Mouse (Mus musculus): Measurements from ENCODE around the gene Gnas. TPM values are rescaled to one million over a fixed set of nuclear protein-coding genes. Genes with fewer than 3 reads are reported as not detected.
A peak's percentile ranks its signal among the peaks of the same experiment; 100 is the strongest.

Gene Gnas
- polyA plus RNA-seq, 1 experiment from 2014 or later = 402 TPM

- H3K27me3 ChIP-seq (replicated peaks; ENCODE audit: control insufficient read depth, insufficient read depth, low read length) = no peaks in the 10 kb centered on the region
- H3K36me3 ChIP-seq (ENCODE audit: control insufficient read depth, insufficient read depth, low read length) = no peaks in the 10 kb centered on the region
- no peak overlapping the region for H3K4me3 ChIP-seq (ENCODE audit: low read length)
- no peaks in the 10 kb centered on the region for H3K4me1 ChIP-seq (ENCODE audit: control insufficient read depth, insufficient read depth, low read length)
- no peak overlapping the region for H3K27ac ChIP-seq (ENCODE audit: low read length)
- no peak overlapping the region for H3K4me2 ChIP-seq (ENCODE audit: low read depth, low read length)
- WGBS = 75% methylated on average over 4 of the region's 4 CpGs
- no peak for ATAC-seq
- no peak overlapping the region for H3K9ac ChIP-seq (ENCODE audit: low read depth, low read length)
- no peaks in the 10 kb centered on the region for H3K9me3 ChIP-seq (ENCODE audit: control insufficient read depth, low read length)
Measured at GRCm38 (mm10) chr2:174359656-174360055, 75.5 kb downstream of the Gnas start.

DNA sequence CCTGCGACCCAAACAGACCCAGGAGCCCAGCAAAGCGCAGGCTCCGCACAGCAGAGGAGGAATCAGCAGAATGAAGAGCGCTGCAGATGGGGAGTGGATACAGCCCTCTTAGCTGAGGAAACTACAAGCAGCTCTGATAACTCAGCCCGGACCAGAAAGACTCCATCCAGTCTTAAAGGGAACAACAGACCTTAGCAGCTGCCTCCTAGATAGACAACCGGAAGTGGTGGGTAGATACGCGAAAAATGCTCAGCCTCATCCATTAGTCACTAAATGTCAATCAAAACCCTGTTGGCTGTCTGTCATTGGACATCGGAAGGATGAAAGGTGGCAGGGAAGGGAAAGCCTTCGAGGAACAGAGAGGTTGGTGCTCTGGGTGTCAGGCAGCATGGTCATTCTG is 82.5 kb downstream of the Gnas start:
- no peak for ATAC-seq
- Histone ChIP-seq H3K9ac (ENCODE audit: low read depth, low read length) (no peak overlapping the region), H3K9me3 (ENCODE audit: control insufficient read depth, low read length) (no peaks in the 10 kb centered on the region), H3K36me3 (ENCODE audit: control insufficient read depth, insufficient read depth, low read length) (no peaks in the 10 kb centered on the region), H3K4me2 (ENCODE audit: low read depth, low read length) (no peak overlapping the region), H3K27ac (ENCODE audit: low read length) (no peak overlapping the region), H3K27me3 (replicated peaks; ENCODE audit: control insufficient read depth, insufficient read depth, low read length) (no peaks in the 10 kb centered on the region), H3K4me1 (ENCODE audit: control insufficient read depth, insufficient read depth, low read length) (no peaks in the 10 kb centered on the region), H3K4me3 (ENCODE audit: low read length) (no peak overlapping the region)
- 86% methylated on average over 10 of the region's 10 CpGs for WGBS

GRCm38 (mm10) chr2:174381021-174381420 is 96.9 kb downstream of the Gnas start:
- Histone ChIP-seq H3K4me3 (ENCODE audit: low read length) (no peak overlapping the region), H3K27ac (ENCODE audit: low read length) (no peak overlapping the region), H3K9me3 (ENCODE audit: control insufficient read depth, low read length) (no peaks in the 10 kb centered on the region), H3K4me2 (ENCODE audit: low read depth, low read length) (no peak overlapping the region), H3K36me3 (ENCODE audit: control insufficient read depth, insufficient read depth, low read length) (no peaks in the 10 kb centered on the region), H3K4me1 (ENCODE audit: control insufficient read depth, insufficient read depth, low read length) (no peaks in the 10 kb centered on the region), H3K27me3 (replicated peaks; ENCODE audit: control insufficient read depth, insufficient read depth, low read length) (no peaks in the 10 kb centered on the region), H3K9ac (ENCODE audit: low read depth, low read length) (no peak overlapping the region)
- 89% methylated on average over 9 of the region's 9 CpGs for WGBS
- no peak for ATAC-seq

DNA sequence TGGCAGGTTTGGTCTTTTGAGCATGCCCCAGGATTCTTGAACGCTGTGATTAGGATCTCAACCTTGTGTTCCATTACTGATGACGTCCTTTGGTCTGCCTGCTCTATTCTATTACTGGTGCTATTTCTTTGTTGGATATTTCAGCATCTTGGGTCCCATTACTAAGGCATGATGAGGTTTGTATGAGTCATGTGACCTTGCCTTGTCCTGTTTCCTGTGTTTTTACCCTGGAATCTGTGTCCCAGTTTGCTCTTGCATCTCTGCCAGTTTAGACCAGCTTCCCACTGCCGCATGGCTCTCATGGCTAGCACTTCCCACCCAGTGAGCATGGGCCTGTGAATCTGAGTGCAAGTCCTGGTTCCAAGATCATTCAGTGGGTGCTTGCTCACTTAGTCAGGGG is 107.8 kb downstream of the Gnas start:
- no peak overlapping the region for H3K4me2 ChIP-seq (ENCODE audit: low read depth, low read length)
- H3K36me3 ChIP-seq (ENCODE audit: control insufficient read depth, insufficient read depth, low read length) = no peaks in the 10 kb centered on the region
- no peaks in the 10 kb centered on the region for H3K27me3 ChIP-seq (replicated peaks; ENCODE audit: control insufficient read depth, insufficient read depth, low read length)
- no peaks in the 10 kb centered on the region for H3K9me3 ChIP-seq (ENCODE audit: control insufficient read depth, low read length)
- no peak overlapping the region for H3K9ac ChIP-seq (ENCODE audit: low read depth, low read length)
- no peak for ATAC-seq
- H3K4me1 ChIP-seq (ENCODE audit: control insufficient read depth, insufficient read depth, low read length) = no peaks in the 10 kb centered on the region
- no peak overlapping the region for H3K4me3 ChIP-seq (ENCODE audit: low read length)
- no peak overlapping the region for H3K27ac ChIP-seq (ENCODE audit: low read length)
- WGBS = 90% methylated on average over 3 of the region's 3 CpGs

DNA sequence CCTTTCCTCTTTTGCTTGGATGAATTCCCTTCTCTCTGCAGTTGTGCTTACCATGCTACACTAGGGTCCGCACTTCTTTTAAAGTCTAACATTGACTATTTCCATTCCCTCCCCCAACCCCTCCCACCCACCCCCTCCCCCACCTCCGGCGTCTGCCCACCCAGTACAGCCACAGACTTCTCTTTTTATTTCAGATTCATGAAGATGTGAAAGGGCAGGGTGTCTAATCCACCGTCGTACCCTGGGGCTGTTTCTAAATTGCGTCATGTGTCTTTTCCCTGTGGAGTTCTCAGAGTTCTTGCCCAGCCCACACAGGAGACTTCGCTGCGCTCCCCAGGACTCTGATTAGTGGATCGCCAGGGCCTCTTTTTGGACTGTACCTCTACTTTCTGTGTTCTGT is 108.4 kb downstream of the Gnas start:
- no peak for ATAC-seq
- Histone ChIP-seq H3K4me3 (ENCODE audit: low read length) (no peak overlapping the region), H3K9ac (ENCODE audit: low read depth, low read length) (no peak overlapping the region), H3K4me2 (ENCODE audit: low read depth, low read length) (no peak overlapping the region), H3K36me3 (ENCODE audit: control insufficient read depth, insufficient read depth, low read length) (no peaks in the 10 kb centered on the region), H3K27me3 (replicated peaks; ENCODE audit: control insufficient read depth, insufficient read depth, low read length) (no peaks in the 10 kb centered on the region), H3K27ac (ENCODE audit: low read length) (no peak overlapping the region), H3K9me3 (ENCODE audit: control insufficient read depth, low read length) (no peaks in the 10 kb centered on the region), H3K4me1 (ENCODE audit: control insufficient read depth, insufficient read depth, low read length) (no peaks in the 10 kb centered on the region)
- 73% methylated on average over 9 of the region's 9 CpGs for WGBS

DNA sequence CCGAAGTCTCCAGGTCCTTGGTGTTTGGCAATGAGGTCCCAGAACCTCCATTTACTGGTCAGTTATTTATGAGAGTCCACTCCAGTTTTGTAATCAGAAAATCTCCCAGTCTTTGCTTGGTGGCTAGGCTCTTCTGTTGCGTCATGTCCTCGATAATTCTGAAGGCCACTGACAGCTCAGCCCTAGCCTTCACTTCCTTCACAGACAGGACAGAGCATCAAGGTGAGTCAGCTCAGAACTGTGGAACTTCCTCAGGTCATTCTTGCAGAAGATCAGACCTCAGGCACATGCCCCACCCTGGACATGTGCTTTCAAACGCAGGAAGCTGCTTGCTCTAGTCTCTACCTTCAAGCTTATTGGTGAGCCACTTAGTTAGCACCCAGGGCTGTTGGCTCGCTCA is 109.3 kb downstream of the Gnas start:
- H3K9me3 ChIP-seq (ENCODE audit: control insufficient read depth, low read length) = no peaks in the 10 kb centered on the region
- no peak for ATAC-seq
- H3K9ac ChIP-seq (ENCODE audit: low read depth, low read length) = no peak overlapping the region
- H3K36me3 ChIP-seq (ENCODE audit: control insufficient read depth, insufficient read depth, low read length) = no peaks in the 10 kb centered on the region
- H3K27ac ChIP-seq (ENCODE audit: low read length) = no peak overlapping the region
- H3K4me2 ChIP-seq (ENCODE audit: low read depth, low read length) = no peak overlapping the region
- H3K27me3 ChIP-seq (replicated peaks; ENCODE audit: control insufficient read depth, insufficient read depth, low read length) = no peaks in the 10 kb centered on the region
- H3K4me1 ChIP-seq (ENCODE audit: control insufficient read depth, insufficient read depth, low read length) = no peaks in the 10 kb centered on the region
- 73% methylated on average over 5 of the region's 5 CpGs for WGBS
- H3K4me3 ChIP-seq (ENCODE audit: low read length) = no peak overlapping the region

MicroRNAs within 50 kb of the gene (microRNA counts, 519-probe panel; counts per million panel counts)
- microRNA mmu-miR-296-3p (35.7 counts per million), microRNA mmu-miR-296-5p (3,165 counts per million, percentile 81 among the panel's probes with 10 or more counts), microRNA mmu-miR-298 (2,201 counts per million, percentile 51 among the panel's probes with 10 or more counts)

Small RNAs within 50 kb of the gene (microRNA-seq; reads per million reads assigned to microRNA genes)
- gene Gm27591 = not detected
- gene Mir296 = 3,558 reads per million, percentile 86 among the genes with 10 or more reads in this experiment
- 2,699 reads per million, percentile 82 among the genes with 10 or more reads in this experiment for gene Mir298

Other genes with a start within 250 kb of the Gnas start
- gene Stx16, start 208.0 kb upstream of the Gnas start, polyA plus RNA-seq (2015; fragmentation: Nextera tagmentation; extraction: Ambion mirVana) = 8.3 and 9.1 TPM in 2 replicates
- gene Npepl1, start 174.0 kb upstream of the Gnas start, polyA plus RNA-seq (2015; fragmentation: Nextera tagmentation; extraction: Ambion mirVana) = 44.4 and 46.0 TPM in 2 replicates
- 37.0 and 98.1 TPM in 2 replicates for gene Gm20721, start 62.4 kb downstream of the Gnas start, polyA plus RNA-seq (2015; fragmentation: Nextera tagmentation; extraction: Ambion mirVana)
- gene Nelfcd, start 131.5 kb downstream of the Gnas start, polyA plus RNA-seq (2015; fragmentation: Nextera tagmentation; extraction: Ambion mirVana) = 72.5 and 81.3 TPM in 2 replicates
- 381 and 448 TPM in 2 replicates for gene Ctsz, start 154.7 kb downstream of the Gnas start, polyA plus RNA-seq (2015; fragmentation: Nextera tagmentation; extraction: Ambion mirVana)
- 1.1 and 1.4 TPM in 2 replicates for gene Tubb1, start 166.4 kb downstream of the Gnas start, polyA plus RNA-seq (2015; fragmentation: Nextera tagmentation; extraction: Ambion mirVana)
- 775 and 798 TPM in 2 replicates for gene Atp5e, start 179.8 kb downstream of the Gnas start, polyA plus RNA-seq (2015; fragmentation: Nextera tagmentation; extraction: Ambion mirVana)
- gene Prelid3b, start 188.8 kb downstream of the Gnas start, polyA plus RNA-seq (2015; fragmentation: Nextera tagmentation; extraction: Ambion mirVana) = 119 and 134 TPM in 2 replicates